Mouse (Mus musculus): Measurements from ENCODE around the gene Eprs. TPM values are rescaled to one million over a fixed set of nuclear protein-coding genes. Genes with fewer than 3 reads are reported as not detected.

Eprs gene
- polyA plus RNA-seq, 1 experiment from 2014 or later, result 110 TPM

DNA sequence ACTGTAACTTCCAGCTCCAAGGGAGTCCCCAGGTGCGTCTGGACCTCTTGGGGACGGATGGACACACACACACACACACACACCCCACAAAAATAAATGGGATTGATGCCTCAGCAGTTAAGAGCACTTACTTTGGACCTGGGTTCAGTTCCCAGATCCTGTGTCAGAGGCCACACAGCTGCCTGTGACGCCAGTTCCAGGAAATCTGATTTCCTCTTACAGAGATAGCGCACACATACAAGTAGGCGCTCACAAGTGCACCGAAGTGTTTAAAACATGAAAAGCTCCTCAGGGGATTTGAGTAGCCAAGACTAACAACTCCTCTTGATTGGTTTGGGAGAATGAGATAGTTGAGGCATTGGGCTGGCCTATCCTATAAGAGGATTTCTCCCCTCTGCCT lies 57.9 kb downstream of the Eprs start:
- no peak for ATAC-seq (ENCODE audit: insufficient number of reproducible peaks, low FRiP score)
- no peaks in the 10 kb centered on the region for H3K27me3 ChIP-seq (replicated peaks)
- H3K36me3 ChIP-seq, result peaks cover 77% of the 10 kb centered on the region
- no peak overlapping the region for H3K4me3 ChIP-seq
- H3K9ac ChIP-seq, result no peak overlapping the region
- no peaks in the 10 kb centered on the region for H3K4me1 ChIP-seq (replicated peaks)
- H3K4me2 ChIP-seq, result no peak overlapping the region
- 72% methylated on average over 6 of the region's 6 CpGs for WGBS
- no peaks in the 10 kb centered on the region for H3K9me3 ChIP-seq (replicated peaks)
- H3K27ac ChIP-seq (ENCODE audit: poor library complexity, severe bottlenecking), result no peak overlapping the region

DNA sequence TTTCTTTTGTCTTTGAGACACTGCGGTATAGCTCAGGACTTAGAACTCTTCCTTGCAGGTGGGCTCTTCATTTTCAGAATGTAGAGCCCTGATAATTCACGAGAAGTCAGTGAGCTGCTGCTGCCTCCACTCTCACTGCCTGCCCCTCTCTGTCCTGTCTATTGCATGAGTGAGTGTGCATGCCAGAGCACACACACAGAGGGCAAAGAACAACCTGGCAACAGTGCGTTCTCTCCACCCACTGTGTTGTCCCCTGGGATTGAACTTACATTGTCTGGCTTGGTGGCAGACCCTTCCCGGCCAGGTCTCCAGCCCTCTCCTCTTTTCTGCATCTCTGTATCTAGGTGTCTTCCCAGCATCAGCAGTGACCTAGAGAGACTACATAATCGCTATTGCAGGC lies 63.7 kb downstream of the Eprs start:
- Histone ChIP-seq H3K4me2 (no peak overlapping the region), H3K27me3 (replicated peaks) (no peaks in the 10 kb centered on the region), H3K9ac (no peak overlapping the region), H3K9me3 (replicated peaks) (no peaks in the 10 kb centered on the region), H3K4me3 (no peak overlapping the region), H3K4me1 (replicated peaks) (no peaks in the 10 kb centered on the region), H3K27ac (ENCODE audit: poor library complexity, severe bottlenecking) (no peak overlapping the region), H3K36me3 (peaks cover 68% of the 10 kb centered on the region)
- WGBS, result 92% methylated on average over 5 of the region's 5 CpGs
- ATAC-seq (ENCODE audit: insufficient number of reproducible peaks, low FRiP score), result no peak

DNA sequence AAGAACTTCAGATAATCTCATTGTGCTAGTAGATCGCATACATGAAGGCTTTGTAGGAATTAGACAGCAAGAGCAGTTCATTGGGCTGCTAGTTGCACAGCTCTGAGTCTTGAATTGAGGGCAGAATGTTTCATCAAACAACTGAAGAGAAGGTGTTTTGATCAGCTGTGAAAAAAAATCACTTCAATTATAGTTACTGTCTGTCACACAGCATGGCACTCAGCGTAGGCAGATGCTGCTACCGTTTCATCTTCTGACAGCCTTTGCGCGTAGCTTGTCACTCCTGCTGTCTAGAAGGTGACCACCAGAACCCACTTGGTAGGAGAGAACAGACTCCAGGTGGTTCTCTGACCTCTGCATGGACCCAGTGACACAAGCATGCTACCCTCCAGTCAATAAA lies 67.6 kb downstream of the Eprs start:
- H3K4me3 ChIP-seq, result no peak overlapping the region
- ATAC-seq (ENCODE audit: insufficient number of reproducible peaks, low FRiP score), result no peak
- H3K9me3 ChIP-seq (replicated peaks), result no peaks in the 10 kb centered on the region
- no peak overlapping the region for H3K27ac ChIP-seq (ENCODE audit: poor library complexity, severe bottlenecking)
- H3K9ac ChIP-seq, result no peak overlapping the region
- no peaks in the 10 kb centered on the region for H3K4me1 ChIP-seq (replicated peaks)
- WGBS, result 95% methylated on average over 5 of the region's 5 CpGs
- peaks cover 41% of the 10 kb centered on the region for H3K36me3 ChIP-seq
- no peak overlapping the region for H3K4me2 ChIP-seq
- H3K27me3 ChIP-seq (replicated peaks), result no peaks in the 10 kb centered on the region

DNA sequence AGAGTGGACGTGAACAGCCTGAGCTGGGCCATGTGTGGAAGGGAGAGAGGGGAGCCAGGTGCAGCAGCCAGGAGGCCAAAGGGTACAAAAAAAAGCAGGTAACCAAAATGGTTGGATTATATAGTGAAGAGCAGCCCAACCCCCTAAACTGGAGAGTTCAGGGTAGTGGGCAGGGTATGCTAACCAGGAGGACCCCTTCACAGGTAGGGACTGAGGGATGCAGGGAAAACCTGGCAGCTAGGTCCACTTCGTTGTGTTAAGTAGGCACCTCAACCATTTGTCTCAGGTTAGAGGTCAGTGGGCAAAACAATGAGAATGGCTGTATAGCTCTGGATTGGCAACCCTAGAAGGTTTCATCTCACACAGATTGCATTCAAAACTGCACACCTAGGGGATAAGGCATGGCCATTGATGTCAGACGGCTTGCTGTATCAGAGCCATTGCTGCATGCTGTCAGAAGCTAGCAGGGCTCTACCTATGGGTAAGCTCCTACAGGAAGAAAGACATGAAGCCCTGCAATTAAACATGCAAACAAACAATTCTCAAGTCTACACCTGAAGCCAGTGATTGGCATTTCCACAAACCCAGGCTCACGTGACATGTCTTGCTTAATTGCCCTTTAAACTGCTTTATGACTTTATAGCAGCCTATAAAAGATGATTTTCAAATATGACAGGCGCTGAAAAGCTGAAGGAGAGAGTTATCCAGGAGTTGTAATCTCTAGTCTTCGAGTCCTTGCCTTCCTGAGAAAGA lies 68.6 kb downstream of the Eprs start:
- WGBS, result 68% methylated on average over 6 of the region's 6 CpGs
- no peaks in the 10 kb centered on the region for H3K9me3 ChIP-seq (replicated peaks)
- no peaks in the 10 kb centered on the region for H3K4me1 ChIP-seq (replicated peaks)
- H3K4me3 ChIP-seq, result no peak overlapping the region
- H3K27me3 ChIP-seq (replicated peaks), result peaks cover 7% of the 10 kb centered on the region; the same call in 1 of the 2 replicates
- peaks cover 33% of the 10 kb centered on the region for H3K36me3 ChIP-seq
- no peak overlapping the region for H3K9ac ChIP-seq
- no peak overlapping the region for H3K4me2 ChIP-seq
- ATAC-seq (ENCODE audit: insufficient number of reproducible peaks, low FRiP score), result no peak
- H3K27ac ChIP-seq (ENCODE audit: poor library complexity, severe bottlenecking), result no peak overlapping the region

DNA sequence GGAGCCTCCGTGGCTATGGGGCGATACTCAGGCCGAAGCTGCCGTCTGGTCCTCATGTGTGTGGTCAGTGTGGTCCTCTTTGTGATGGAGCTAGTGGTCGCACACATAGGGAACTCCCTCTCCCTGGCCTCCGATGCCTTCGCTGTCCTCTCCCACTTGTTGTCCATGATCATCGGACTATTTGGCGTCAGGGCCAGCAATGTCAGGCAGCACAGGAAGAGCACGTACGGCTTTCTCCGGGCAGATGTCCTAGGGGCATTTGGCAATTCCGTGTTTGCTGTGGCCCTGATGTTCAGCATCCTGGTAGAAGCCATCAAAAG lies 69.1 kb downstream of the Eprs start:
- ATAC-seq (ENCODE audit: insufficient number of reproducible peaks, low FRiP score), result no peak
- WGBS, result 80% methylated on average over 13 of the region's 13 CpGs
- Histone ChIP-seq H3K36me3 (peaks cover 27% of the 10 kb centered on the region), H3K4me3 (no peak overlapping the region), H3K9ac (no peak overlapping the region), H3K27ac (ENCODE audit: poor library complexity, severe bottlenecking) (no peak overlapping the region), H3K27me3 (replicated peaks) (peaks cover 11% of the 10 kb centered on the region; the same call in 1 of the 2 replicates), H3K4me2 (no peak overlapping the region), H3K9me3 (replicated peaks) (no peaks in the 10 kb centered on the region), H3K4me1 (replicated peaks) (no peaks in the 10 kb centered on the region)

DNA sequence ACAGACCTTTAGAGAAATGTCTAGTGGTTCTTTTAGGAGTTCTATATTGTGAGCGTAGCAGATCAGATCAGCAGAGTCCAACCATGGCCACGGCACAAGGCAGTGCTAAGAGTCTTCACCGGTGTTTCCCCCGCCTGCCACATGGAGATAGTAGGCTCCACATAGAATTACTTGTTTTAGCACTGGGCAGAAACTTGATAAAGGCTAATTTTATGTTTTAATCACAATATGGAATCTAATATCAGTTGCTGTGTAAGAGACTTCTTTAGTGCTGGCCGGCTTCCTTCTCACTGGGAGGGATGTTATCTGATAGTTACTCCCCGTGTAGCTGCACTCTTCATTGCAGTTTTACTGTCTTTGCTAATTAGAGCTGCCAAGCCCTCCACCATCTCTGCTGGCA lies 70.3 kb downstream of the Eprs start:
- no peak overlapping the region for H3K4me3 ChIP-seq
- no peak for ATAC-seq (ENCODE audit: insufficient number of reproducible peaks, low FRiP score)
- 66% methylated on average over 6 of the region's 6 CpGs for WGBS
- no peaks in the 10 kb centered on the region for H3K9me3 ChIP-seq (replicated peaks)
- no peaks in the 10 kb centered on the region for H3K4me1 ChIP-seq (replicated peaks)
- peaks cover 18% of the 10 kb centered on the region for H3K36me3 ChIP-seq
- no peak overlapping the region for H3K27ac ChIP-seq (ENCODE audit: poor library complexity, severe bottlenecking)
- peaks cover 11% of the 10 kb centered on the region; the same call in 1 of the 2 replicates for H3K27me3 ChIP-seq (replicated peaks)
- H3K9ac ChIP-seq, result no peak overlapping the region
- no peak overlapping the region for H3K4me2 ChIP-seq

DNA sequence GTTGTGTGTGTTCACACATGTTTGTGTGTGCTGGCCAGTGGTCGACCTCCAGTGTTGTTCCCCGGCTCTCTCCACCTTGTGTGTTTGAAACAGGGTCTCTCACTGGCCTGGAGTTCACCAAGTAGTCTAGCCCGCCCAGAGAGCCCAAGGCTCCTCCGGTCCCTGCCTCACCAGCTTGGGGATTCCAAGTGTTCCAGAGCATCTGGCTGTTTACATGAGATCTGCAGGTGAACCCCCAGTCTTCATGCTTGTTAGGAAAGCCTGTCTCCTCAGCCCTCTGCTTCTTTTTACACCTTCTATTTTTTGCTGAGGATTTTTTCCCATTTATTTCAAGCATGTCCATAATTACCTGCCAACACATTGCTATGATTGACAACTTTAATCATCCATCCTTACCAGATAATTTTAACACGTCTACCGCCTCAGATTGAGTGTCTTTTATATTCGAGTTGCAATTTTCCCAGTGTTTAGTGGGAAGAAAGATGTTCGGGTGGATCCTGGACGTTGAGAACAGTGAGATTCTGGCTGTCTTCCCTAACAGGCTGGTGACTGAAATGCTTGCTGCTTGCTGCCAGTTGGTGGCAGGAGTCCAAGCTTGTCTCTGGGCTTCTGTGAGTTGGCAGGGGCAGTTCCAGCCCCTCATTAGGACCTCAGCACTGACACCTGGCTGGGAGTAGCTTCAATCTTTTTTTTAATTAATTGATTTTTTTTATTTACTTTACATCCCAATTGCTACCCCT lies 76.2 kb downstream of the Eprs start:
- no peaks in the 10 kb centered on the region for H3K36me3 ChIP-seq
- H3K9me3 ChIP-seq (replicated peaks), result no peaks in the 10 kb centered on the region
- no peak overlapping the region for H3K4me2 ChIP-seq
- 64% methylated on average over 9 of the region's 9 CpGs for WGBS
- H3K4me1 ChIP-seq (replicated peaks), result no peaks in the 10 kb centered on the region
- no peak overlapping the region for H3K27ac ChIP-seq (ENCODE audit: poor library complexity, severe bottlenecking)
- ATAC-seq (ENCODE audit: insufficient number of reproducible peaks, low FRiP score), result no peak
- peaks cover 11% of the 10 kb centered on the region; the same call in 1 of the 2 replicates for H3K27me3 ChIP-seq (replicated peaks)
- no peak overlapping the region for H3K9ac ChIP-seq
- H3K4me3 ChIP-seq, result no peak overlapping the region

DNA sequence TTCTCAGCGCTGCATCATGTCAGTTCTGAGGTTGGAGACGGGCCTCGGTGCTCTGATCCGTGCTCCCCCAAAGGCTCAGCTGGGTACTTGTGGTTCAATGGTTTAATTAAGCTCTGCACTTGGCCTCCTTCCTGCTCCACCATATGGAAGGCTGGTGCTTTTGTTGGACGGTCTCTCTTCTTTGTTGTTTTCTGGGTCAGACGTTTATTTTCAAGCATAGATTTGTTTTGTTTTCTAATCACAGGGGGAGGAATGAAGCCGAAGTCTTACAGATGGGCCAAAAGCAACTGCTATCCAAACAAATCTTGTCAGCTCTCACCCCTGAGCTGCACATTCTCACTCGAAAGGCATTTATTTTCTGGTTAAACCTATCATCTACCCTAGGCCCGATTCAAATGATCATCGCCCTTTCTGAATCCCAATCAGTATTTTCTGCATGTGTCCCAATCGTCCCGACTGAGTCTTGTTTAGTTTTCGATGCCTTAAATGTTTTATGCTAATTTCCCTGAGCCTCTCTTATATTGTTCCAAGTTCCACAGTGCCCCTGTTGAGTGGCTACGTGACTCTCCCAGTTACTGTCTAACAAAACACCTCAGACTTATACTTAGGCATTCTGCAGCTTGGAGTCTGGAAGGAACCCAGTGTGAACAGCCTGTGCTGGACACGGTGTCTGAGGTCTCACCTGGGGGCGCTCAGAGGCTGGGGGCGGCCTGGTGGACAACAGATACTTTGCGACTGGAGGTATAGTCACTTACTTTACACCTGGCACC lies 79.0 kb downstream of the Eprs start:
- no peaks in the 10 kb centered on the region for H3K36me3 ChIP-seq
- no peaks in the 10 kb centered on the region for H3K27me3 ChIP-seq (replicated peaks)
- H3K4me2 ChIP-seq, result no peak overlapping the region
- H3K4me3 ChIP-seq, result no peak overlapping the region
- no peak for ATAC-seq (ENCODE audit: insufficient number of reproducible peaks, low FRiP score)
- no peak overlapping the region for H3K9ac ChIP-seq
- H3K4me1 ChIP-seq (replicated peaks), result no peaks in the 10 kb centered on the region
- WGBS, result 69% methylated on average over 18 of the region's 18 CpGs
- H3K9me3 ChIP-seq (replicated peaks), result no peaks in the 10 kb centered on the region
- H3K27ac ChIP-seq (ENCODE audit: poor library complexity, severe bottlenecking), result no peak overlapping the region

DNA sequence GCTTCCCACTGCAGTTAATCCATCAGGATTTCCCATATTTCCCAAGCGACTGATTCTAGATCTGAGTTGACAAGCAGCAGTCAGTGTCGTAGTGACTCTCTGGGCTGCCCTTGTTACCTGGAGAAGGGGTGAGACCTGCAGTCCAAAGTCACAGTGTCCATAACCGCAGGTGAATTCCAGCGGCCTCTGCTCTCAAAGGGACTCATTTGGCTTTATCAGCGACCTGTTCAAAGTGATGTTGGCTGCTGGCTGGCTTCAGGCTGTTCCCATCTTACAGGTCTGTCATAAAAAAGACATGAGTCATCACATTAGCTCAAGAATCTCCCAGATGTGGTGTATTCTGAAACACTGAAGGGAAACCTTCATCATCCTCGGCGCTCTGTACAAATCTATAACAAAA lies 86.1 kb downstream of the Eprs start:
- Histone ChIP-seq H3K36me3 (no peaks in the 10 kb centered on the region), H3K27me3 (replicated peaks) (peaks cover 14% of the 10 kb centered on the region), H3K4me2 (no peak overlapping the region; the same call in 1 of the 2 replicates), H3K4me1 (replicated peaks) (no peaks in the 10 kb centered on the region), H3K27ac (ENCODE audit: poor library complexity, severe bottlenecking) (no peak overlapping the region), H3K9ac (no peak overlapping the region), H3K4me3 (no peak overlapping the region), H3K9me3 (replicated peaks) (no peaks in the 10 kb centered on the region)
- WGBS, result 81% methylated on average over 7 of the region's 7 CpGs
- ATAC-seq (ENCODE audit: insufficient number of reproducible peaks, low FRiP score), result no peak

DNA sequence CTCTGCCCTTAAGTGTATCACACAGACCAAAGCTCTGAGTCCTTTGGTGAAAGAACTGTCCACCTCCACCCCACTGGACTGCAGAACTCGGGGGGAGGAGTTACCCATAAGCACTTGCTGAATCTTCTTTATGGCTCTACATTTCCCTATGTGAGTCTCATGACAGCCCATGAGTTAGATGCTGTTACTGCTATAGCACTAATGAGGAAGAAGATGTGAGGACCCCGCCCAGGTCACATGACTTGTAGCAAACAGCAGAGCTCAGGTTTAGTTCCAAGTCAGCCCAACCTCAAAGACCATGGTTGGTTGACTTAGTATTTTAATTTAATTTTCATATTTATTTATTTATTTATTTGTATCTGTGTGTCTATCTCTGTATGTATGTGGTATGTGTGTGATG lies 86.9 kb downstream of the Eprs start:
- peaks cover 22% of the 10 kb centered on the region for H3K27me3 ChIP-seq (replicated peaks)
- H3K27ac ChIP-seq (ENCODE audit: poor library complexity, severe bottlenecking), result no peak overlapping the region
- no peak overlapping the region for H3K9ac ChIP-seq
- 69% methylated on average over 2 of the region's 2 CpGs for WGBS
- peak; percentile 8; the same call in 1 of the 2 replicates for ATAC-seq (ENCODE audit: insufficient number of reproducible peaks, low FRiP score)
- no peaks in the 10 kb centered on the region for H3K4me1 ChIP-seq (replicated peaks)
- H3K4me3 ChIP-seq, result no peak overlapping the region
- H3K4me2 ChIP-seq, result peak overlapping the region; percentile 13; the same call in 1 of the 2 replicates
- H3K9me3 ChIP-seq (replicated peaks), result no peaks in the 10 kb centered on the region
- no peaks in the 10 kb centered on the region for H3K36me3 ChIP-seq

DNA sequence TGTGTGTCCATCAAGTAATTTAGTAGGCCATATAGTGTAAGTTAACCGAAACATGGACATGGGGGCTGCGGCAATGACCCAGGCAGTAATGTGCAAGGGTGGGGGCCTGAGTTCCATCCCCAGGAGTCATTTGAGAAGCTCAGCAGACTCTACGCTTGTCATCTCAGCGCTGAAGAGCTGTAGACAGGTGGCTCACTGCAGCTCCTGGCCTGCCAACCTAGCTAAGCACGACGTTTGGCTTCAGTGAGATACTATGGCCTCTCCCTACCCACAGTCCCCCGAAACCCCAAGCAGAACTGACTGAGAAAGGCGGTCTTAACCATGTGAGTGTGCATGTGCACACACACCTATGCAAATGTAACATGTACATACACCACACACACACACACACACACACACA lies 88.2 kb downstream of the Eprs start:
- peaks cover 35% of the 10 kb centered on the region for H3K27me3 ChIP-seq (replicated peaks)
- 74% methylated on average over 8 of the region's 8 CpGs for WGBS
- H3K4me2 ChIP-seq, result peak overlapping the region; percentile 14; the same call in 1 of the 2 replicates
- no peak overlapping the region for H3K27ac ChIP-seq (ENCODE audit: poor library complexity, severe bottlenecking)
- peak overlapping the region; percentile 19 for H3K4me3 ChIP-seq
- 0 out of 2 replicates have a peak, but pooled peaks have one; percentile 36 for ATAC-seq (ENCODE audit: insufficient number of reproducible peaks, low FRiP score)
- H3K9me3 ChIP-seq (replicated peaks), result no peaks in the 10 kb centered on the region
- H3K4me1 ChIP-seq (replicated peaks), result peaks cover 4% of the 10 kb centered on the region
- no peak overlapping the region for H3K9ac ChIP-seq
- H3K36me3 ChIP-seq, result no peaks in the 10 kb centered on the region
